Mouse (Mus musculus): ENCODE results near the gene Ahnak. TPM values are rescaled to one million over a fixed set of nuclear protein-coding genes. Genes with fewer than 3 reads are reported as not detected.

Gene Ahnak
- total and polyA plus RNA-seq, 3 experiments = 1.2 to 2.2 TPM; not detected in 1

- Histone ChIP-seq H3K9ac (ENCODE audit: control insufficient read depth, low read depth, low read length, poor library complexity, severe bottlenecking) (no peak within 1 kb of the TSS), H3K27me3 (ENCODE audit: control insufficient read depth in 1 of 2, insufficient read depth in 2 of 2, low read length in 2 of 2) (no peaks in the 10 kb centered on the region; a peak in 1 of 4 replicates), H3K9me3 (replicated peaks; ENCODE audit: insufficient read depth, low read length) (no peaks in the 10 kb centered on the region), H3K4me1 (ENCODE audit: control insufficient read depth in 1 of 2, insufficient read depth in 2 of 2, low read length in 2 of 2) (peaks cover 0 to 2% of the 10 kb centered on the region in 2 experiments; a peak in 1 of 4 replicates), H3K27ac (ENCODE audit: control insufficient read depth, low read depth, low read length) (no peak within 1 kb of the TSS), H3K36me3 (ENCODE audit: control insufficient read depth in 1 of 2, insufficient read depth in 2 of 2, low read length in 2 of 2) (peaks cover 0 to 3% of the 10 kb centered on the region in 2 experiments; a peak in 2 of 4 replicates), H3K79me2 (ENCODE audit: control insufficient read depth, insufficient read depth, low read length, poor library complexity) (no peaks in the 10 kb centered on the region), H3K4me3 (ENCODE audit: control insufficient read depth in 1 of 2, insufficient read depth in 1 of 2, low read depth in 2 of 2, low read length in 2 of 2) (no peak within 1 kb of the TSS)
- DNase-seq (ENCODE audit: low read depth, low spot score) = no peak
- TF ChIP-seq MAZ (IDR thresholded peaks at IDR 0.05; ENCODE audit: low read depth, low read length) (no peak), GABPA (IDR thresholded peaks at IDR 0.05; ENCODE audit: low read depth, low read length) (no peak), SIN3A (IDR thresholded peaks at IDR 0.05; ENCODE audit: low read length) (no peak), POLR2AphosphoS2 (IDR thresholded peaks at IDR 0.05; ENCODE audit: low read length) (no peak), POLR2AphosphoS5 (IDR thresholded peaks at IDR 0.05; ENCODE audit: borderline replicate concordance, low read depth, low read length) (no peak), HCFC1 (IDR thresholded peaks at IDR 0.05; ENCODE audit: low read depth, low read length) (no peak), POLR2A (IDR thresholded peaks at IDR 0.05; ENCODE audit: control insufficient read depth in 1 of 2, insufficient read depth in 1 of 2, low read depth in 1 of 2, low read length in 2 of 2, poor library complexity in 1 of 2) (no peak), GATA1 (IDR thresholded peaks at IDR 0.05; ENCODE audit: low read depth, low read length) (no peak), CHD1 (IDR thresholded peaks at IDR 0.05; ENCODE audit: low read depth, low read length) (no peak)
Measured at GRCm38 (mm10) chr19:9087821-9088220, 98.7 kb downstream of the Ahnak start, which contains the start of gene Scgb1a1. Scgb1a1 (minus strand) TSS chr19:9087958.

- no peaks in the 10 kb centered on the region for H3K79me2 ChIP-seq (ENCODE audit: control insufficient read depth, insufficient read depth, low read length, poor library complexity)
- no peaks in the 10 kb centered on the region for H3K36me3 ChIP-seq (ENCODE audit: control insufficient read depth in 1 of 2, insufficient read depth in 2 of 2, low read length in 2 of 2)
- no peak overlapping the region for H3K9ac ChIP-seq (ENCODE audit: control insufficient read depth, low read depth, low read length, poor library complexity, severe bottlenecking)
- DNase-seq (ENCODE audit: low read depth, low spot score) = no peak
- no peaks in the 10 kb centered on the region; a peak in 1 of 4 replicates for H3K27me3 ChIP-seq (ENCODE audit: control insufficient read depth in 1 of 2, insufficient read depth in 2 of 2, low read length in 2 of 2)
- H3K27ac ChIP-seq (ENCODE audit: control insufficient read depth, low read depth, low read length) = no peak overlapping the region
- no peak overlapping the region for H3K4me3 ChIP-seq (ENCODE audit: control insufficient read depth in 1 of 2, insufficient read depth in 1 of 2, low read depth in 2 of 2, low read length in 2 of 2)
- no peaks in the 10 kb centered on the region for H3K4me1 ChIP-seq (ENCODE audit: control insufficient read depth in 1 of 2, insufficient read depth in 2 of 2, low read length in 2 of 2)
- TF ChIP-seq SIN3A (IDR thresholded peaks at IDR 0.05; ENCODE audit: low read length) = no peak
- no peak for TF ChIP-seq ELF1 (IDR thresholded peaks at IDR 0.05; ENCODE audit: low read depth, low read length)
- no peak for TF ChIP-seq TCF12 (IDR thresholded peaks at IDR 0.05; ENCODE audit: low read depth, low read length)
- H3K9me3 ChIP-seq (replicated peaks; ENCODE audit: insufficient read depth, low read length) = no peaks in the 10 kb centered on the region
Measured at GRCm38 (mm10) chr19:9090191-9090590, 101.1 kb downstream of the Ahnak start.

- no peaks in the 10 kb centered on the region; a peak in 1 of 4 replicates for H3K27me3 ChIP-seq (ENCODE audit: control insufficient read depth in 1 of 2, insufficient read depth in 2 of 2, low read length in 2 of 2)
- no peak overlapping the region for H3K27ac ChIP-seq (ENCODE audit: control insufficient read depth, low read depth, low read length)
- no peak overlapping the region for H3K4me3 ChIP-seq (ENCODE audit: control insufficient read depth in 1 of 2, insufficient read depth in 1 of 2, low read depth in 2 of 2, low read length in 2 of 2)
- no peaks in the 10 kb centered on the region for H3K36me3 ChIP-seq (ENCODE audit: control insufficient read depth in 1 of 2, insufficient read depth in 2 of 2, low read length in 2 of 2)
- no peaks in the 10 kb centered on the region for H3K79me2 ChIP-seq (ENCODE audit: control insufficient read depth, insufficient read depth, low read length, poor library complexity)
- H3K4me1 ChIP-seq (ENCODE audit: control insufficient read depth in 1 of 2, insufficient read depth in 2 of 2, low read length in 2 of 2) = no peaks in the 10 kb centered on the region
- H3K9me3 ChIP-seq (replicated peaks; ENCODE audit: insufficient read depth, low read length) = no peaks in the 10 kb centered on the region
- H3K9ac ChIP-seq (ENCODE audit: control insufficient read depth, low read depth, low read length, poor library complexity, severe bottlenecking) = no peak overlapping the region
- TF ChIP-seq MXI1 (IDR thresholded peaks at IDR 0.05; ENCODE audit: low read depth, low read length) (no peak), SMC3 (IDR thresholded peaks at IDR 0.05; ENCODE audit: low read depth, low read length) (no peak), POLR2A (IDR thresholded peaks at IDR 0.05; ENCODE audit: control insufficient read depth in 1 of 2, insufficient read depth in 1 of 2, low read depth in 1 of 2, low read length in 2 of 2, poor library complexity in 1 of 2) (no peak), ZC3H11A (IDR thresholded peaks at IDR 0.05; ENCODE audit: low read depth, low read length) (no peak), GATA1 (IDR thresholded peaks at IDR 0.05; ENCODE audit: low read depth, low read length) (no peak), NRF1 (IDR thresholded peaks at IDR 0.05; ENCODE audit: insufficient read depth, low read depth, low read length, poor library complexity, severe bottlenecking) (no peak), KAT2A (conservative IDR thresholded peaks at IDR 0.05; ENCODE audit: low read depth, low read length) (no peak), ELF1 (IDR thresholded peaks at IDR 0.05; ENCODE audit: low read depth, low read length) (no peak)
- DNase-seq (ENCODE audit: low read depth, low spot score) = no peak
Measured at GRCm38 (mm10) chr19:9090709-9091108, 101.6 kb downstream of the Ahnak start.

Data from MEL (cell line).